Mouse (Mus musculus) mesoderm, embryonic 11.5 days (tissue): ENCODE data around the gene Cd4.
"Not testable (repeated sequence)": the region's sequence is repeated elsewhere in the genome, so short reads cannot be mapped to it uniquely, and the experiment has no call there.

ENCODE experiments used
- DNase-seq: peaks from one replicate; pipeline ENCODE4 v3.0.0-alpha.2; 2012; ENCODE audit warnings: low read depth, low spot score

The Cd4 gene

DNA sequence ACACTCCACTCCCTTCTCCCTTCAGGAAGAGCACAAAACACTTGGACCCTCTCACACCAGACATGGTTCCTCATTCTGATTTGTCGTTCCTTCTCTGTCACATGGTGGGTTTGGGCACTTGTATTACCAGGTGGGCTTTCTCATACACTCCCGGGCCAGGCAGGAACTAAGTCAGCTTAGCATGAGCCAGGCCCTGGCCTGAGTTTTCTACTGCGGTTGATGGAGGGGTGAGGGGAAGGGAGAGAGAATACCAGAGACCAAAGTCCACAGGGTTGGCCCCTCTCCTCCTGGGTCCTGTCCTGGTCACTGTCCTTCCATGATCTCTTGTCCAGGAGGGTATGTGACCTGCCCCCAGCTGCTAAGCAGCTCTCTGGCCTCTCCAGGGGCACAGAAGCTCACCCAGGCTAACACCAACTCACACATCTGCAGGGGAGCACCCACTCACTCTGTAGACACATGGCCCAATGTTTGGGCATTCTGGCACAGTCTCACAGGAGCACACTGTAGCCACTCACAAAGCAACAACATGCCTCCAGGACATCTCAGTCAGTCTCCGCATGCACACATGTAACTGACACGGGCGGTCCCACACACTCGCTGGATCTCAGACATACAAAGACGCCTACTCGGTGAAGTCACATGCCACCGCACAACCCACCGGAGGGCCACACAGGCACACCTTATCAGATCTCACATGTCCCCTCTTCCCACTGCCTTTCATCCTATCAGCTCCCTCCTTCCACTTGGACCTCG is 28.1 kb upstream of the Cd4 start:
- no peak for DNase-seq

DNA sequence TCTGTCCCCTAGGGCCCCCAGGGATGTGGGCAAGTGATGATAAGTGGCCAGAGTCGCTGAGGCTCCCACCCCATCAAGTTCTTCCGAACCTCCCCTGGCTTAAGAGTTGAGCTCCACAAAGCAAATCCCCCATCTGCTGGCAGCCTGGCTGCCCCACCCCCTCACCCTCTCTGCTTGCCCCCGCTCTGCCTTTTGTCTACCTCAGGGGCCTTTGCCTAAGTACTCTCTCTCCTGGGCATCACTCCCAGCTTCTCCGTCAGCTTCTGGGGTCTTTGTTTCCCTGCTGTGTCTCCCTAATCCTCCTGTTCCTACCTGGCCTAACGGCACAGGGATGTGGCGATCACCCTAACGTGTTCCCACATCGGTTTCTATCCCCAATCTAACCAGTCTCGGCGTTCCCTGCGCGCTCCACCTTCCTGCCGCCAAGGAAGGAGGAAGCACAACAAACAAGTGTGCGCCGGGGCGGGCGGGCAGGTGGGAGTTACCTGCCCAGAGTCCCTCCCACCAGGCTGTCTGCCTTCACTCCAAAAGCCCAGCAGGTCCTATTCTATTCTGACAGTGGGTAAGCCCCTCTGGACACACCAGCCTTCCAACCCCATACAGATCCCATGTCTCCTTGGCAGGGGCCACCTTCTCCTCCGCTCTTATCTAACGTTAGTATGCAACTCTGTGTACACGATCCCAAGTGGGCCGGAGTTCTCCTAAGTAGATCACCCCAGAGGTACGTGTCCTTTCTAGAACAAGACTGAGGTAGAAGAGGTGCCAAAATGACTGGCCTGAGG is 27.3 kb upstream of the Cd4 start:
- DNase-seq = no peak

DNA sequence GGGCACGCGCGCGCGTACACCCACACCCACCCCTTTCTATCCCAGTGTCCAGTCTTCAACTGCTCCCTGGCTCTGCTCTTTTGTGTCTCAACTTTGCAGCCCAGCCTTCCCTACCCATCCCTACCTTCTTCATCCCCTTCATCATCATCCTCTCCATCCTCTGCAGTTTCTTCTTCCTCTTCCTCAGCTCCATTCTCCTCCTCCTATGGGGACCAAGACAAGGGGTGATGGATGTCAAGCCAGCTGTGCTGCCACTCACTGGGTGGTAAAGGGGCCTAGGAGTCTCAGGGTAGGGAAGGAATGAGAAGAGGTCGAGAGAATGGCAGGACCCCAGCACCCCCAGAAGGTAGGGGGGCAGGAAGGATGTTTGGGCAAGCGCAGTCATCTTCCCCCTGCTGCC is 26.5 kb upstream of the Cd4 start:
- DNase-seq = no peak

DNA sequence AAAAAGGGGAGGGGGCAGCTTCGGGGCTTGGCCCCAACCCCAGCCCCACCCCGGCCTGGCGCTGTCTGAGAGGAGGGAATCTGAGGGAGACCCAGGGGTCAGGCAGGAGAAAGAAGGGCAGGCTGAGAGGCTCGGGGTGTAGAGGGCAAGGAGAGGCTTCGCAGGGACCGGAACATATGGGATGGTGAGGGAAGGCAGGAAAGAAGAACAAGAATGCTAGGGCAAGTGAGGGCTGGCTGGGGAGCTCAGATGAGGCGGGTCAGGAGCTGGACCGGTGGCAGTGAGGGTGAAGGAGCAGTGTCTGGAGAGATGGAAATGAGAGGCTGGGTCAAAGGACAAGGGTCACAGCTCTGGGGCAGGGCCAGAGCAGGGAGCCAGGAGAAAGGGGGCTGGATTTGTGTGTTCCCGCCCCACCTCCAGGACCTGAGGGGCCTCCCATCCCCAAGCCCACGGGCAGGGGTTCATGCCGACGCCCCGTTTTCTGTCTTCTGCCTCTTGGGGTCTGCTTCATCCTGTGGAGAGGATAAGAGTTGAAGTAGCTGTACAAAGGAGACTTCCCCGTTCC is 25.8 kb upstream of the Cd4 start:
- DNase-seq = no peak

DNA sequence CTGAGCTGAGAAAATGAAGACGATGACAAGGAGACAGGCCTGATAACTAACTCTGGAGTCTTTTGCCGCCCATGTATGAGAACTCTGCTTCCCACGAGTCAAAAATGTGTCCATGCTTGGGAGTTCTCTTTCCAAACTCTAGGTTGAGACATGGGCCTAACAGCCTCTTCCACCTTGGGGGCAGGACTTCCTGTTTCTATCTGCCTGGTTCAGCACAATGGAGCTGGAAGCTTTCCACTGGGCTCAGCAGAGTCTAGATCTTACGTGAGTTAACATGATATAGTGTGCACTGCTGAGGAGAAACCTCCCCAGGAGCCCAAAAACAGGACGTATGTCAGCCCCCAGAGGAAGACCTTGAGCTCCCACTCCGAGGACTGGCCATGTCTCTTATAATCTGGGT is 25.2 kb upstream of the Cd4 start:
- no peak for DNase-seq

DNA sequence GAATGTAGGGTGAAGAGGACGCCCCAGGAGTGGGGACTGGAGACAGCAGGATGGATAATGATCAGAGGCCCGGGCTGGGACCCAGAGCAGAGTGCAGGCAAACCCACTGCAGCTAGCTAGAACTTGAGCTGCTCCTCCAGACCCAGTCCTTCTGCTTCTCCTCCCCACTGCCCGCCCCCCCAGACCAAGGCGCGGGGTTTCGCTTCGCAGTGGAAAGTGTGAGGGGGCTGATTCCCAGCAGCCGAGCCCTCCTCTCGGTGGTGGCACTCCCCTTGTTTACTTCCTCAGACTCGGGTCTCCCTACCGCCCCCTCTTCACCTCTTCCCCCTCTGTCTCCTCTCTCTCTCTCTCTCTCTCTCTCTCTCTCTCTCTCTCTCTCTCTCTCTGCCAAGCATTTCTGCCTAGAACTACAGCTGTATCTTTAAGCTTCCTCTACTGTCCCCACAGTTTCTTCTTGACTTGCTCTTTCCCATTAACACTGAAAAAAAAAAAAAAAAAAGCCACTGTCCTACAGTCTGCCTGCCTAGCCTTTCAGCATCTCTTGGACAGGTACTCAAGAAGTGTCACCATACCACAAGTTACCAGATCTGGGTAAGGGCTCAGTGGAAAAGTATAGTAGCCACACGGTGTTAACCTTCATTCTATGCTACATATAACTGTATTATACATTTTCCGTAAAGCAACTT is 23.7 kb upstream of the Cd4 start, which contains the start of gene Lag3:
Gene Lag3, minus strand, starts transcription at position 173 of the 686 bp plus-strand sequence.
- DNase-seq = no peak

DNA sequence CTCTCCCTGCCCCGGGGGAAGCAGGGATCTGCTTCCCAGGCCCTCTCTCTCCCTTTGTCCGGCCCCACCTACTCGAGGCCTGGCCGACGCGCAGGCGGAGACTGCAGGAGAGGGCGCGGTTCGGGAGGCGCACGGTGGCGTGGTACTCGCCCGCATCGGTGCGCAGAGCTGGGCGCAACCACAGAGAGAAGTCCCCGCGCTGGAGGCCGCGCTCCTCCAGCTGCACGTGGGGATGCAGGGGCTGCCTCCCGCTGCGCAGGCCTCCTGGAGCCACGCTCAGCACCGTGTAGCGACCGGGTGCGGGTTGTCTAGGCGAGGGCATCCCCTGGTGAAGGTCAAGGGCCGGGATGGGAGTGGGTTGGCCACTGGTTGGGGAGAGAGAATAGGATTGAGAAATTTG is 22.0 kb upstream of the Cd4 start:
- DNase-seq = no peak

DNA sequence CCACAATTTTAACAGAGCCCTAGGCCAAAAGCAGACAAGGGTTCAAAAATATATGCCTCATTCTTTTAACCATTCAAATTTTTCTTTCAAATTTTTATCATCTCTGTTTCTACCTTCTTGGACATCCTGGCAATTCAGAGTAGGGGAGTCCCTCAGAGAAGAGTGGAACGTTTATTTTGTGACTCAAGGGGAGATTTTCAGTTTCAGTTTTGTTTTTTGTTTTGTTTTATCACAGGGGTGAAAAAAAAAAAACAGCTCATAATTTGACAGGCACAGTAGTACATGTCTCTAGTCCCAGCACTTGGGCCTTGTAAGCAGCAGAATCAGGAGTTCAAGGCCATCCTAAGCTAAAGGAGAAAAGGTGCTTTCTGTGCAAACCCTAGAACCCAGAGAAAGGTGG is 19.7 kb upstream of the Cd4 start:
- DNase-seq = no peak

DNA sequence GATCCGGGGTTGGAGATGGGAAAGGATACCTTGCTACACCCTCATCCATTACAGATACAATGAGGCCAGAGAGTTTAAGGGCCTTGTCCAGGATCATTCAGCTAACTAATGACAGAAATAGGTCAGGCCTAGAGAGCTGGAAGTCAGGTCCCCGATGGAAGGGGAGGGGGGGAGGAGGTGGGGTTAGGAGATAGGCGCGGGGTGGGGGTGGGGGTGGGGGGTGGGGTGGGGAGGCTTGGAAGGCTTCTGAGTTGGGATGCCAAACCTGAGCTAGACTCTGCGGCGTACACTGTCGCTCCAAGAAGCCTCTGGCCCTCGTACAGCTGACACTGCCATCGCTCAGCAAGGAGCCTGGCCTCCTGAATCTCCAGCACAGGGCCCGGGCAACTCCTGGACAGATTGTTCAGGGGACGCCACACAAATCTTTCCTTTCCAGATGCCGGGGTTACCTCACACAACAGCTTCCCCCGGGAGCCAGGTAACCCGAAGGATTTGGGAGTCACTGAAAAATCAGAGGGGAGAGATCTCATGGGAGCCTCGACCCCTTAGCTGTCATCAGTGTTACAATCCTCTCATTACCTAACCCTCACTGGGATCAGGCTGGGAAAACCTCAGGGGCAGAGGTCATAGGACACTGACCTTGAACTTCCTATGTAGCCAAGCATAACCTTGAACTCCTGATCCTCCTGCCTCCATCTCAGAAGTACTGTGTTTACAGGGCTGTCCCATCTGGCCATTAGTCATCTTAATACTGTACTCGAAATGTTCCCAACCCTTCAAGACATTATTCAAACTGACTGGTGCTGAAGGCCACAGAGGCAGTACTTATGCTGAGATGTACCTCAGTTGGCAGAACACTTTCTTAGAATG is 17.2 kb upstream of the Cd4 start:
- DNase-seq = no peak

DNA sequence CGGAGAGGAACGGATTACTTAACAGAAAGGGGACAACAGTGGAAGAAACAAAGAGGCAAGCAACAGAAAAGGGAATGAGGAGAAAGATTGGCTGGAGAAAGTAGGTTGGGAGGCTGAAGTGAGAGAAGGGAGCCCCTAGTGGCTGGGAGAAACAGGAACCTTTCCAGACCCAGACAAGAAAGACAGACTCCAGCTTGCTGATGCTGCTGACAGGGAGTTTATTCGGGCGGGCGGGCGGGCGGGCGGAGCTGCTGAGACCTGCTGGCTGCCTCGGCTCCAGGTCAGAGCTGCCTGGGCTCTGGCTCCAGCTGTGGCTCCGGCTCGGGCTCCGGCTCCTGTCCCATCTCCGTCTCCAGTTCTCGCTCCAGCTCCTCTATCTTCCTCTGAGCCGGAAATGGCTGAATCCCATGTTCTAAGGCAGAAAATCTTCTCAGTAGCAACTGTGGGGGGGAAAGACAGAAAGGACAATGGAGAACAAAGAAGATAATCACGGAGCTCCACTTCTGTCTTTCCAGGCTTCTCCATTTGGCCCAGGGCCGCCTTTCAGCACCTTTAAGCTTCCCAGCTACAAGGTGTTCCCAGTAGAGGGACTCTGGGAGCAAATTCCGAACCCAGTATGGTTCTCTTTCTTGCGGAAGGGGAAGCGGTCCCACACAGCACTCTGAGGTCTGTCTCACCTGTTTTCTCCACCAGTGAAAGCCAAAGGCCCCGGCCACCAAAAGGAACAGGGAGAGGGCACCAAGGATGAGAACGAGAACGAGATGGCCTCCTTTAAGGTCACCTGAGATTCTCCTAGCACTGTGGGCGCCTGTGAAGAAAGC is 16.4 kb upstream of the Cd4 start:
- DNase-seq = peak; percentile 85

DNA sequence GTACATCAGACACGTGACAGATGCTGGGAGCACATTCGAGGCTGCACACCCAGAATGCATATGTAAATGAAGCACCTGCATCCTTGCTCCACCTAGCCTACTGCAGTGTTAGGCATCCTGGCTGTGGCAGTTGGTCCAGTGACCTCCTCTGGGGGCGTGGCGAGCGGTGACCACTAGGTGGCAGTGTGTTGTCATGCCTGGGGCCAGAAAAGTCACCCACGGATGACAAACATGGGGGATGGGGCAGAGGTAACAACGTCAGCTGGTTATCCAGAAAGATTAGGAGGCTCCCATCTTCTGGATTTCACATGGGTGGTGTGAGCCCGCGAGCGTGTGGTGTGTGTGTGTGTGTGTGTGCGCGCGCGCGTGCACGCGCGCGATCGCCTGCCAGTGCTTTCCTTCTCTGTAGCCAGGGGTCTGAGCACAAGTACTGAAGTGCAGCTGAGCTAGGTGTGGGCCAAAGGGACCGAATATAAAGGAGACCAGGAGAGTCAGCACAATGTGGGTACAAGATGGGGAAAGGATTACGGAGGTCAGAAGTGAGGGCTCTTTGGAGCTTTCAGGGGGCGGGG is 15.6 kb upstream of the Cd4 start:
- DNase-seq = peak; percentile 94

DNA sequence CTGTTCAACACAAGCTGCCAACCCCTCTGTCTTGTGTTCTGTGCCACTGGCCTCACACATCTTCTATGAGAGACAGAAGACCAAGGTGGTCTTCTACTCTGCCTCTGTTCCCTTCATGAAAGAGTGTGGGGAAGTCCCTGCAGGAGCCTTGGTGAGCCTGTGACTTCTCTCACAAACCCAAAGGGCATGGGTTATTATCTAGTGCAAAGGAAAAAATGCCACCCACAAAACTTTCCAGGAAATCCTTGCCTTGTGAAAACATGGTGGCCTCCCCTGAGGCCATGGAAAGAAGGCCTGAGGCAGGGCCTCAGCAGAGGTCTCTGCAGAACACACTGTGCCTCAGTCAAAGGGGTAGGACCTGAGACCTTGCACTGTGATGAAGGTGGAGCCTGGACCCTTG is 13.8 kb upstream of the Cd4 start:
- DNase-seq = no peak

DNA sequence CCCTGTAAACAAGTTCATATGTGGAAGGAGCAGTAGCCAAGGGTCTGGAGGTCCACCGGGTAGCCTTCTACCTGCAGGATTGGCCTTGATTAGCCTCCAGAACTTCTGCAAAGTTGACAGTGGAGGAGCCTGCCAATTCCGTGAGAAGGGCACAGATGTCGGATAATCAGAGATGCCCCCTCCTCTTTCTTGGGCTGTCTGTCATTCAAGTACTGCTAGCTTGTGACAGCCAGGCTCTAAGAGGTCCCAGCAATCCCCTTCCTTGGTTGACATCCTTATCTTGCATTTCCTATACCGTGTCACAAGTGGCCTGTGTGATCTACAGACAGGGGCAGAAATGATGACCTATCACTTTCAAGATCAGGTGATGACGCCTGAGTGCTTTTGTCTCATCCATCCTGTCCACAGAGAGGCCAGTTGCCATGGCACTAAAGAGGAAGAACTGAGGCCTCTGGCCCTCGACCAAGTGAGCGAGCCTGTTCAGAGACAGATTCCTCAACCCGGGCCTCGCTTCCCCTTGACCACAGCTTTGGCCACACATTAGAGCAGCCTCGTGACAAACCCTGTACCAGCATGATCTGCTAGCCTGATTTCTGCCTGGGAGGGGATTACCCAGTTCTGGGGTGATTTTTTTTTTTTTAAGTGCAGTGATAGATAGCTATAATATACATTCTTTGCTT is 12.9 kb upstream of the Cd4 start:
- no peak for DNase-seq

DNA sequence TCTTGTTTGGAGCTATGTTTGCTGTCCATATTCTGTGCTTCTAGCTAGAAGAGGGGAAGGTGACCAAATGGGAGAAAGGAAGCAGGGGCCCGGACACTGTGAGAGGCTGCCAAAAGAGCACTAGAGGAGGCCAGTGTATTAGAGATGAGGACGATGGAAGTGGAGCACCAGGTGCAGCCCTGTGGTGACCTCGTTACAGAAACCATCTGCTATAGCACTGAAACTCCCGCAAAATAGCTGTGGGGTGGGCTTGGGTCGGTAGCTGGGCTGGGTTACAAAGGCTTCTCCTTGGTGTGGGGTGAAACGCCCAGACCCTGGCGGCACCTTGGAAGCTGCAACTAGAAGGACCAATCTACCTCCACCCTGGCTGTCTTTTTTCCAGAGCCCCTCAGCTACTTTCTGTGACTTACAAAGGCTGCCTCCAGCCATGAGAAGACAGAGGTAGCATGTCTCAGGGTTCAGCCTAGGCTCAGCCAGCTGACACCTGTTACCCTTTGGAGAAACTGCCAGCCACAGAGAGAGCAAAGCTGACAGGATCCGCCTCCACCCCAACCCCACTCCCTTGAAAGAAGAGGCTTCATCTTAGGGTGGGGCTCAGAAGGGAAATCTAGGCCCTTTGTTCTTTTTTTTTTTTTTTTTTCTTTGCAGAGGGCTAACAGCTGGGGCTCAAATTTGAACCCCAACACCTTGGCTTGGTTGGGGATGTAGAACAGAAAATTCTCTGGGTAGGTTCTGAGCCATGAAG is 12.2 kb upstream of the Cd4 start:
- no peak for DNase-seq

DNA sequence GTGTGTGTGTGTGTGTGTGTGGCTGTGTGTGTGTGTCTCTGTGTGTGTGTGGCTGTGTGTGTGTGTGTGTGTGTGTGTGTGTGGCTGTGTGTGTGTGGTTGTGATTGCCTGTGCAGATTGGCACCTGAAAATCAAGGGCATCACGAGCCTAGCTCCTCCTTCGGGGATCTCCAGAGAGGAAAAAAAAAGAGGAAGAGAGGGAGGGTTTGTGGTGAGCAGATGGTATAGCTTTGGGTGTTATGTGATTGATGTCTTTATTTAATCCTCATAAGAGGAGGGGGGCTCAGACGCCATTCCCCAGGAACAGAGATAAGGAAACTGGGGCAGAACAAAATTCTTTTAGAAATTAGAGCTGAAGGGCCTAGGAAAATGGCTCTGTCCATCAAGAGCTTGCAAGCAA is 10.3 kb upstream of the Cd4 start:
- no peak for DNase-seq

DNA sequence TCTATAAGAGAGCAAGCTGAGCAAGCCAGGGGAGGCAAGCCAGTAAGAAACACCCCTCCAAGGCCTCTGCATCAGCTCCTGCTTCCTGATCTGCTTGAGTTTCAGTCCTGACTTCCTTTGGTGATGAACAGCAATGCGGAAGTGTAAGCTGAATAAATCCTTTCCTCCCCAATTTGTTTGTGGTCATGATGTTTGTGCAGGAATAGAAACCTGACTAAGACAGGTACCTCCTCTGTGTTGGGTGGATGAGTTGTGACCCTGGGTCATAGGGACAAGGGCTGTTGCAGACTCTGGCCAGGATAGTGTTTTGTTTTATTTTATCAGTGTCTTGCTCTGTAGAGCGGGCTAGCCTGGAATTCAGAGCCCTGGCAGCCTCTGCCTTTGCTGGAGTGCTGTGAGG is 6.1 kb upstream of the Cd4 start:
- DNase-seq = not testable (repeated sequence)

DNA sequence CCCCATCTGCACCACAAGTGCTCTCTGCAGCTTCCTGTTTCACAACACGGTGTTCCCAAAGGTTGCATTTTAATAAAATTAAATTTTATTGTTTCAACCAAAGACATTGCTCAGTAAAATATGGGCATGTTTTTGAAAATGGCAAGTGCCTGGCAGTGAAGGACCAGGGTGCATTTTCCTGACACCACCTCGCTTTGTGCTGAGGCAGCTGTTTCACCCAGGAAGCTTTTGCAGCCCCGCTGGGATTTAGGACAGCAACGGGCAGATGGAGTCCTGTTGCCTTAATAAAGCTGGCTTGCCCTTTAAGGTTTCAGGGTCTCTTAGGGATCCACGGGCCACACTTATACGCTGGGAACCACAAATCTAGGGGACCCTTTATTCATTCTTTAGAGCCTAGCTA is 3.0 kb upstream of the Cd4 start:
- DNase-seq = no peak

DNA sequence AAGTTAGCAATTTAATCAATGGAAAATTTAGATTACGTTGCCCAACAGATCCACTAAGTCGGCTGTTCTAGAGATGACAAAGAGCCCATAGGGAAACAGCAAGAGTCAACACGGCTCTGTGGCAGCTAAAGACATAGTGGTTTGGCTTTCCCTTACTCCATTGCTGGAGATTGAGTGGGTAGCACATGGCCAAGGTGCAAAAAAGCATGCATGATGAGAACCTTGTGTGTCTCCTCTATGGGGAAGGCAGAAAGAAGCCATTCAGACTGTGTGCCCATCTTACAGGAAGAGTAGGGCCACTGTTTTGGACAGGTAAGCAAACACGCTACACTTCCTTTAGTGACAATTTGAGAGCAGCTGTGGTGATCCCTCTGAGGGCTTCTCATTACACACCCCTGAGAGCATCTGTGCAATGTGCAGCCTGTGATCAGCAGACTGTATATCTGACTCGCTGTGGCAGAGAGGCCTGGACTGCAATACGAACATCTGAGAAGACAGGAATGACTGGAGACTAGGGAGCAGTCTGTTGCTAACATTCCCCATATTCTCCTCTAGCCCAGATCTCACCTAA is 619 bp upstream of the Cd4 start:
- DNase-seq = no peak
